Comparison of ENCODE assay signal across 23 mouse cellular contexts in the genomic region with DNA sequence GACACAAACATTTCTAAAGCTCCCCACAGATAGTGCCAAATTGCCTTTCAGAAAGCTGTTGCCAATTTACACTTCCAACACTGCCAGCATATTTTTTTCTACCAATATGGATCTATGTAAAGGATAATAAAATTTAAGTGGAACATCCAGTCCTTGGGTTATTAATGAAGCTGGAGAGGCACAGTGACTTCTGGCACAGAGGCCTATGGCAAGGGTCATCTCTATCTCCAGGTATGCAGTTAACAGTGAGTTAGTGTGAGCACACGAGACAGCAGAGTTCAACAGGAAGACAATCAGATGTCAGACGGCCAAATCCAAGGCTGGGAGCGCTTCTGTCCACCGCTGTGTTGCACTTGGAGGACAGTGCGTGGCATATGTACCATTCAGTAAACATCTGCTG. TPM values are rescaled to one million over a fixed set of nuclear protein-coding genes. Genes with fewer than 3 reads are reported as not detected.
A peak's percentile ranks its signal among the peaks of the same experiment; 100 is the strongest.
DNase-seq lines count a peak whose midpoint lies in the region; ATAC-seq and TF ChIP-seq lines count a peak whose summit lies in the region.
"Had no signal": no experiment of that assay in that cellular context is flagged by ENCODE, and none has a peak within 500 bp of the region (broad histone marks: within the 10 kb centered on the region; RNA-seq: fewer than 3 reads in every experiment).

No protein-coding gene starts in this region.

- H3K4me2 ChIP-seq in midbrain, embryonic 11.5 days: no peak overlapping the region
- no peak overlapping the region for H3K4me2 ChIP-seq in midbrain, postnatal 0 days (ENCODE audit: low read depth, low read length, poor library complexity, severe bottlenecking)
- H3K4me2 ChIP-seq: embryonic facial prominence, embryonic 13.5 days; embryonic facial prominence, embryonic 15.5 days; forebrain, embryonic 13.5 days; forebrain, embryonic 15.5 days had no signal

- WGBS in midbrain, embryonic 11.5 days: 63% methylated on average over 5 of the region's 5 CpGs
- WGBS in midbrain, postnatal 0 days: 61% methylated on average over 5 of the region's 5 CpGs

- no peak overlapping the region for H3K9ac ChIP-seq in midbrain, embryonic 11.5 days (ENCODE audit: low read length)
- no peak overlapping the region for H3K9ac ChIP-seq in midbrain, postnatal 0 days (replicated peaks; ENCODE audit: low read length, poor library complexity, severe bottlenecking)
- H3K9ac ChIP-seq: embryonic facial prominence, embryonic 13.5 days; embryonic facial prominence, embryonic 15.5 days; forebrain, embryonic 13.5 days; forebrain, embryonic 15.5 days; forebrain, postnatal 0 days had no signal

- no peak overlapping the region for H3K4me3 ChIP-seq in midbrain, embryonic 11.5 days (ENCODE audit: low read depth, low read length)
- no peak overlapping the region for H3K4me3 ChIP-seq in midbrain, postnatal 0 days (ENCODE audit: low read depth, low read length)
- H3K4me3 ChIP-seq: embryonic facial prominence, embryonic 13.5 days; embryonic facial prominence, embryonic 15.5 days; erythroblast, embryonic 14.5 days; forebrain, embryonic 13.5 days; forebrain, embryonic 15.5 days had no signal

- no peak for TF ChIP-seq CTCF in midbrain, postnatal 0 days (IDR thresholded peaks at IDR 0.05)

- intact Hi-C loops in heart, postnatal 10 days (cut with DNase I): loop anchor here (5.0 kb wide), 1 partner anchor 216 kb away; no protein-coding TSS in a partner anchor

- no peaks in the 10 kb centered on the region for H3K27me3 ChIP-seq in midbrain, embryonic 11.5 days (ENCODE audit: control insufficient read depth, insufficient read depth, low read length)
- H3K27me3 ChIP-seq in midbrain, postnatal 0 days (ENCODE audit: insufficient read depth, low read length): no peaks in the 10 kb centered on the region
- H3K27me3 ChIP-seq: CH12.LX; embryonic facial prominence, embryonic 13.5 days; embryonic facial prominence, embryonic 15.5 days; forebrain, embryonic 13.5 days; forebrain, embryonic 15.5 days had no signal

- H3K4me1 ChIP-seq in midbrain, embryonic 11.5 days (ENCODE audit: control insufficient read depth, insufficient read depth, low read length): peaks cover 7% of the 10 kb centered on the region
- H3K4me1 ChIP-seq in midbrain, postnatal 0 days (ENCODE audit: insufficient read depth, low read length): peaks cover 6% of the 10 kb centered on the region; the same call in 1 of the 2 replicates

- no peak overlapping the region for H3K27ac ChIP-seq in midbrain, embryonic 11.5 days (ENCODE audit: low read depth, low read length)
- H3K27ac ChIP-seq in midbrain, postnatal 0 days (ENCODE audit: low read depth, low read length): no peak overlapping the region
- H3K27ac ChIP-seq: embryonic facial prominence, embryonic 13.5 days; embryonic facial prominence, embryonic 15.5 days; forebrain, embryonic 13.5 days; forebrain, embryonic 15.5 days had no signal

- H3K36me3 ChIP-seq in midbrain, embryonic 11.5 days (ENCODE audit: control insufficient read depth, insufficient read depth, low read length): no peaks in the 10 kb centered on the region
- no peaks in the 10 kb centered on the region for H3K36me3 ChIP-seq in midbrain, postnatal 0 days (ENCODE audit: insufficient read depth, low read length)
- H3K36me3 ChIP-seq: embryonic facial prominence, embryonic 13.5 days; embryonic facial prominence, embryonic 15.5 days; forebrain, embryonic 15.5 days had no signal

- no peak for ATAC-seq in midbrain, embryonic 11.5 days (ENCODE audit: low FRiP score)
- ATAC-seq in midbrain, postnatal 0 days (ENCODE audit: low FRiP score): no peak
- ATAC-seq: CD4-positive, CD25-positive, alpha-beta regulatory T cell, adult 4 months; forebrain, embryonic 13.5 days; forebrain, embryonic 15.5 days had no signal

- peak; percentile 61 for DNase-seq in heart, adult 11 months
- DNase-seq in heart, postnatal 10 days: no peak
- DNase-seq in midbrain, embryonic 11.5 days (ENCODE audit: low spot score, missing footprints): peak; percentile 57
- no peak for DNase-seq in midbrain, postnatal 0 days (ENCODE audit: low spot score)
- no peak for DNase-seq in yolk sac, embryonic 10.5 days (ENCODE audit: low spot score)
- DNase-seq: adrenal gland, adult 2 months; adrenal gland, postnatal 10 days; adrenal gland, postnatal 25 days; B cell, adult 2 months; cerebellum, adult 11 months; cerebellum, adult 18-20 months; cerebellum, adult 8-10 months; cerebellum, adult 9-11 months; cerebellum, postnatal 36 days; forebrain, postnatal 0 days had no signal

- H3K9me3 ChIP-seq in midbrain, embryonic 11.5 days (ENCODE audit: control insufficient read depth, low read length): no peaks in the 10 kb centered on the region
- no peaks in the 10 kb centered on the region for H3K9me3 ChIP-seq in midbrain, postnatal 0 days (ENCODE audit: low read length)
- H3K9me3 ChIP-seq: embryonic facial prominence, embryonic 13.5 days; embryonic facial prominence, embryonic 15.5 days; forebrain, embryonic 13.5 days; forebrain, embryonic 15.5 days; G1E had no signal

RNA-seq across cellular contexts. Expression of a gene that starts 4.9 kb away (rescaled TPM):
- 10 to 100 TPM; 72.5 to 74.6 TPM for total RNA-seq in heart, postnatal 10 days (2021)
- 91.3 and 95.2 TPM in 2 replicates for polyA plus RNA-seq in midbrain, embryonic 11.5 days (2014; fragmentation: Nextera tagmentation; extraction: Ambion mirVana)
- total RNA-seq in midbrain, postnatal 0 days (2014; rRNA removed): 64.2 and 67.3 TPM in 2 replicates
- 43.0 and 49.1 TPM in 2 replicates for polyA plus RNA-seq in midbrain, postnatal 0 days (2015; fragmentation: Nextera tagmentation; extraction: Ambion mirVana)

RNA-seq across cellular contexts. Expression of a gene that starts 41.5 kb away (rescaled TPM):
- total RNA-seq in heart, postnatal 10 days (2021): 10 to 100 TPM; 28.4 to 36.3 TPM
- 65.4 and 67.9 TPM in 2 replicates for polyA plus RNA-seq in midbrain, embryonic 11.5 days (2014; fragmentation: Nextera tagmentation; extraction: Ambion mirVana)
- total RNA-seq in midbrain, postnatal 0 days (2014; rRNA removed): 36.0 and 43.0 TPM in 2 replicates
- polyA plus RNA-seq in midbrain, postnatal 0 days (2015; fragmentation: Nextera tagmentation; extraction: Ambion mirVana): 25.8 and 26.6 TPM in 2 replicates

Comparison
In these comparisons a context has a peak if more than half of its experiments do, and no peak if none do; other contexts are left out.
1. DNase-seq: peak in heart, adult 11 months (single experiment) and midbrain, embryonic 11.5 days (single experiment); none in heart, postnatal 10 days (0 of 2), midbrain, postnatal 0 days (single experiment) and yolk sac, embryonic 10.5 days (single experiment).